Mouse (Mus musculus) liver, postnatal 0 days (tissue): Measurements from ENCODE around the gene Ano2.

Experiments used
- CTCF ChIP-seq: sonication (generic); IDR thresholded peaks from 2 replicates; pipeline ENCODE4 v1.5.1; 2016; ENCODE audit warnings: antibody characterized with exemption, low read depth
- EP300 ChIP-seq: IDR thresholded peaks from 2 replicates; pipeline ENCODE4 v1.6.1; 2016; ENCODE audit warnings: antibody characterized with exemption, low read depth, mild to moderate bottlenecking

GRCm38 (mm10) chr6:125922746-125923145, 232.5 kb downstream of the Ano2 start:
- TF ChIP-seq CTCF (no peak), EP300 (no peak)
